Mouse (Mus musculus): ENCODE measurements at regions not wholly inside any gene's neighbourhood (a gene's known extent, or its start where the extent isn't known, plus 50 kb on each side); places are given as distances from the start of the nearest gene placed in this dataset.
A peak's percentile ranks its signal among the peaks of the same experiment; 100 is the strongest.

- WGBS: 96% methylated on average over 2 of the region's 2 CpGs
- no peak for DNase-seq (ENCODE audit: low read depth, low spot score)
These were observed 54.1 kb downstream of the Nog start for GRCm38 (mm10) chr11:89247991-89248390.

GRCm38 (mm10) chr11:89243370-89243769 lies 58.8 kb downstream of the Nog start:
- 30% methylated on average over 3 of the region's 3 CpGs for WGBS
- no peak for DNase-seq (ENCODE audit: low read depth, low spot score)

GRCm38 (mm10) chr11:89242130-89242529 lies 60.0 kb downstream of the Nog start:
- 55% methylated on average over 2 of the region's 2 CpGs for WGBS
- no peak for DNase-seq (ENCODE audit: low read depth, low spot score)

- 34% methylated on average over 9 of the region's 9 CpGs for WGBS
These were observed 62.2 kb downstream of the Nog start for GRCm38 (mm10) chr11:89239891-89240290.

GRCm38 (mm10) chr11:89236904-89237303 lies 65.2 kb downstream of the Nog start:
- DNase-seq (ENCODE audit: low read depth, low spot score): no peak
- 86% methylated on average over 3 of the region's 3 CpGs for WGBS

More at GRCm38 (mm10) chr11:89239891-89240290, 62.2 kb downstream of the Nog start:
- DNase-seq (ENCODE audit: low read depth, low spot score): no peak

GRCm38 (mm10) chr11:89232884-89233480 lies 69.2 kb downstream of the Nog start:
- DNase-seq (ENCODE audit: low read depth, low spot score): no peak
- 69% methylated on average over 9 of the region's 9 CpGs for WGBS

GRCm38 (mm10) chr11:89229726-89230125 lies 72.4 kb downstream of the Nog start:
- WGBS: 56% methylated on average over 5 of the region's 5 CpGs
- no peak for DNase-seq (ENCODE audit: low read depth, low spot score)

GRCm38 (mm10) chr11:89213204-89213603 lies 88.9 kb downstream of the Nog start:
- no peak for DNase-seq (ENCODE audit: low read depth, low spot score)
- WGBS: 87% methylated on average over 5 of the region's 5 CpGs

GRCm38 (mm10) chr11:89209531-89209950 lies 92.6 kb downstream of the Nog start:
- WGBS: 61% methylated on average over 11 of the region's 11 CpGs
- no peak for DNase-seq (ENCODE audit: low read depth, low spot score)

GRCm38 (mm10) chr11:89209072-89209471 lies 93.1 kb downstream of the Nog start:
- 52% methylated on average over 6 of the region's 6 CpGs for WGBS
- no peak for DNase-seq (ENCODE audit: low read depth, low spot score)

GRCm38 (mm10) chr11:89206788-89207187 lies 95.3 kb downstream of the Nog start:
- no peak for DNase-seq (ENCODE audit: low read depth, low spot score)
- 33% methylated on average over 3 of the region's 3 CpGs for WGBS

GRCm38 (mm10) chr11:89204948-89205545 lies 97.1 kb downstream of the Nog start:
- WGBS: 60% methylated on average over 7 of the region's 7 CpGs
- no peak for DNase-seq (ENCODE audit: low read depth, low spot score)

GRCm38 (mm10) chr11:89200458-89200857 lies 101.7 kb downstream of the Nog start:
- WGBS: 85% methylated on average over 3 of the region's 3 CpGs
- DNase-seq (ENCODE audit: low read depth, low spot score): no peak

- WGBS: 63% methylated on average over 3 of the region's 3 CpGs
- DNase-seq (ENCODE audit: low read depth, low spot score): no peak
These were observed 109.3 kb downstream of the Nog start for GRCm38 (mm10) chr11:89192815-89193214.

GRCm38 (mm10) chr11:89186911-89187621 lies 113.4 kb downstream of the Gm525 start:
- DNase-seq (ENCODE audit: low read depth, low spot score): no peak
- 6% methylated on average over 26 of the region's 26 CpGs for WGBS

GRCm38 (mm10) chr11:89185862-89186261 lies 112.2 kb downstream of the Gm525 start:
- DNase-seq (ENCODE audit: low read depth, low spot score): no peak
- whole genome bisulfite sequencing: 45% methylated on average over 6 of the region's 6 CpGs

- WGBS: 76% methylated on average over 5 of the region's 5 CpGs
- DNase-seq (ENCODE audit: low read depth, low spot score): no peak
These were observed 107.8 kb downstream of the Gm525 start for GRCm38 (mm10) chr11:89181471-89181870.

GRCm38 (mm10) chr11:89178436-89178835 lies 104.8 kb downstream of the Gm525 start:
- no peak for DNase-seq (ENCODE audit: low read depth, low spot score)
- WGBS: 92% methylated on average over 7 of the region's 7 CpGs

GRCm38 (mm10) chr11:89175511-89175910 lies 101.9 kb downstream of the Gm525 start:
- 6% methylated on average over 9 of the region's 9 CpGs for WGBS
- no peak for DNase-seq (ENCODE audit: low read depth, low spot score)

GRCm38 (mm10) chr11:89174967-89175366 lies 101.3 kb downstream of the Gm525 start:
- DNase-seq (ENCODE audit: low read depth, low spot score): no peak

GRCm38 (mm10) chr11:89165278-89165677 lies 91.6 kb downstream of the Gm525 start:
- WGBS: 8% methylated on average over 6 of the region's 6 CpGs
- DNase-seq (ENCODE audit: low read depth, low spot score): peak; percentile 51

More at GRCm38 (mm10) chr11:89174967-89175366, 101.3 kb downstream of the Gm525 start:
- WGBS: 39% methylated on average over 6 of the region's 6 CpGs

Measured in large intestine, adult 2 months (tissue).